Mouse (Mus musculus): ENCODE measurements around the gene Stt3b. TPM values are rescaled to one million over a fixed set of nuclear protein-coding genes. Genes with fewer than 3 reads are reported as not detected.

Gene Stt3b
- polyA plus RNA-seq, 1 experiment = 120 TPM

GRCm38 (mm10) chr9:115271556-115271955 lies 38.7 kb downstream of the Stt3b start:
- H3K36me3 ChIP-seq (ENCODE audit: control insufficient read depth, insufficient read depth, low read length, poor library complexity, severe bottlenecking) = peaks cover 15% of the 10 kb centered on the region

DNA sequence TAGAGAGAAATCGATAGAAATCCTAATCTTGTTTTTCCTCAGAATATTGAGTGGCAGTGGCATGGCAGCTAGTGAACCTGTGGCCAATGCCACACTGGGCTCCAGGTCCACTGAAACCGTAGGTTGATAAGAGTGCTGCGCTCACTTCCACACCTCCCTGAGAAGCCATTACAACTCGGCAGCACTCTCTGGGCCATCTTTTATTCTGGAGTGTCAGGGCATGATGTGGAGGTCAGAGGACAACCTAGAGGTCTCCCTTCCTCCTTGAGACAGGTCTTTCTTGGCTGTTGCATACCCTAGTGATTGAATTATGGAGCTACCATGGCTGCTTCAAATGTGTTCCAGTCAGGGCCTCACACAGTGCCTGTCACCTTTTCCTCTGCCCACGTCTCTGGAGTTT lies 48.3 kb downstream of the Stt3b start:
- Histone ChIP-seq H3K4me1 (ENCODE audit: control insufficient read depth, insufficient read depth, low read length) (no peaks in the 10 kb centered on the region), H3K9me3 (replicated peaks; ENCODE audit: control insufficient read depth, insufficient read depth, low read length, poor library complexity, severe bottlenecking) (no peaks in the 10 kb centered on the region), H3K27me3 (ENCODE audit: control insufficient read depth, insufficient read depth, low read length, poor library complexity, severe bottlenecking) (no peaks in the 10 kb centered on the region), H3K36me3 (ENCODE audit: control insufficient read depth, insufficient read depth, low read length, poor library complexity, severe bottlenecking) (peaks cover 15% of the 10 kb centered on the region), H3K4me3 (ENCODE audit: low read depth, low read length) (no peak overlapping the region), H3K9ac (ENCODE audit: low read depth, poor library complexity, severe bottlenecking) (no peak overlapping the region), H3K27ac (ENCODE audit: insufficient read depth, low read length) (no peak overlapping the region)
- TF ChIP-seq CTCF (IDR thresholded peaks at IDR 0.05; ENCODE audit: low read depth, low read length) = no peak
- TF ChIP-seq POLR2A (IDR thresholded peaks at IDR 0.05; ENCODE audit: insufficient read depth, low read length) = no peak
- no peak for TF ChIP-seq EP300 (IDR thresholded peaks at IDR 0.05; ENCODE audit: insufficient read depth, low read depth, low read length)

More at GRCm38 (mm10) chr9:115271556-115271955, 38.7 kb downstream of the Stt3b start:
- H3K9me3 ChIP-seq (replicated peaks; ENCODE audit: control insufficient read depth, insufficient read depth, low read length, poor library complexity, severe bottlenecking) = no peaks in the 10 kb centered on the region
- no peaks in the 10 kb centered on the region for H3K27me3 ChIP-seq (ENCODE audit: control insufficient read depth, insufficient read depth, low read length, poor library complexity, severe bottlenecking)
- H3K4me3 ChIP-seq (ENCODE audit: low read depth, low read length) = no peak overlapping the region
- TF ChIP-seq POLR2A (IDR thresholded peaks at IDR 0.05; ENCODE audit: insufficient read depth, low read length) (no peak), EP300 (IDR thresholded peaks at IDR 0.05; ENCODE audit: insufficient read depth, low read depth, low read length) (no peak), CTCF (IDR thresholded peaks at IDR 0.05; ENCODE audit: low read depth, low read length) (no peak)
- no peaks in the 10 kb centered on the region for H3K4me1 ChIP-seq (ENCODE audit: control insufficient read depth, insufficient read depth, low read length)
- no peak overlapping the region for H3K27ac ChIP-seq (ENCODE audit: insufficient read depth, low read length)
- H3K9ac ChIP-seq (ENCODE audit: low read depth, poor library complexity, severe bottlenecking) = no peak overlapping the region

GRCm38 (mm10) chr9:115261456-115261855 lies 48.8 kb downstream of the Stt3b start:
- Histone ChIP-seq H3K36me3 (ENCODE audit: control insufficient read depth, insufficient read depth, low read length, poor library complexity, severe bottlenecking) (peaks cover 17% of the 10 kb centered on the region), H3K27ac (ENCODE audit: insufficient read depth, low read length) (no peak overlapping the region), H3K27me3 (ENCODE audit: control insufficient read depth, insufficient read depth, low read length, poor library complexity, severe bottlenecking) (no peaks in the 10 kb centered on the region), H3K9me3 (replicated peaks; ENCODE audit: control insufficient read depth, insufficient read depth, low read length, poor library complexity, severe bottlenecking) (no peaks in the 10 kb centered on the region), H3K4me3 (ENCODE audit: low read depth, low read length) (no peak overlapping the region), H3K9ac (ENCODE audit: low read depth, poor library complexity, severe bottlenecking) (no peak overlapping the region), H3K4me1 (ENCODE audit: control insufficient read depth, insufficient read depth, low read length) (no peaks in the 10 kb centered on the region)
- TF ChIP-seq POLR2A (IDR thresholded peaks at IDR 0.05; ENCODE audit: insufficient read depth, low read length) (no peak), EP300 (IDR thresholded peaks at IDR 0.05; ENCODE audit: insufficient read depth, low read depth, low read length) (no peak), CTCF (IDR thresholded peaks at IDR 0.05; ENCODE audit: low read depth, low read length) (no peak)

- Histone ChIP-seq H3K9ac (ENCODE audit: low read depth, poor library complexity, severe bottlenecking) (no peak overlapping the region), H3K4me3 (ENCODE audit: low read depth, low read length) (no peak overlapping the region), H3K27ac (ENCODE audit: insufficient read depth, low read length) (no peak overlapping the region), H3K4me1 (ENCODE audit: control insufficient read depth, insufficient read depth, low read length) (no peaks in the 10 kb centered on the region), H3K9me3 (replicated peaks; ENCODE audit: control insufficient read depth, insufficient read depth, low read length, poor library complexity, severe bottlenecking) (no peaks in the 10 kb centered on the region), H3K36me3 (ENCODE audit: control insufficient read depth, insufficient read depth, low read length, poor library complexity, severe bottlenecking) (peaks cover 19% of the 10 kb centered on the region), H3K27me3 (ENCODE audit: control insufficient read depth, insufficient read depth, low read length, poor library complexity, severe bottlenecking) (no peaks in the 10 kb centered on the region)
- TF ChIP-seq POLR2A (IDR thresholded peaks at IDR 0.05; ENCODE audit: insufficient read depth, low read length) (no peak), EP300 (IDR thresholded peaks at IDR 0.05; ENCODE audit: insufficient read depth, low read depth, low read length) (no peak)
These were observed 49.8 kb downstream of the Stt3b start for GRCm38 (mm10) chr9:115260464-115260863.

GRCm38 (mm10) chr9:115259866-115260265 lies 50.4 kb downstream of the Stt3b start:
- peaks cover 21% of the 10 kb centered on the region for H3K36me3 ChIP-seq (ENCODE audit: control insufficient read depth, insufficient read depth, low read length, poor library complexity, severe bottlenecking)
- TF ChIP-seq EP300 (IDR thresholded peaks at IDR 0.05; ENCODE audit: insufficient read depth, low read depth, low read length) (no peak), CTCF (IDR thresholded peaks at IDR 0.05; ENCODE audit: low read depth, low read length) (no peak), POLR2A (IDR thresholded peaks at IDR 0.05; ENCODE audit: insufficient read depth, low read length) (no peak)

DNA sequence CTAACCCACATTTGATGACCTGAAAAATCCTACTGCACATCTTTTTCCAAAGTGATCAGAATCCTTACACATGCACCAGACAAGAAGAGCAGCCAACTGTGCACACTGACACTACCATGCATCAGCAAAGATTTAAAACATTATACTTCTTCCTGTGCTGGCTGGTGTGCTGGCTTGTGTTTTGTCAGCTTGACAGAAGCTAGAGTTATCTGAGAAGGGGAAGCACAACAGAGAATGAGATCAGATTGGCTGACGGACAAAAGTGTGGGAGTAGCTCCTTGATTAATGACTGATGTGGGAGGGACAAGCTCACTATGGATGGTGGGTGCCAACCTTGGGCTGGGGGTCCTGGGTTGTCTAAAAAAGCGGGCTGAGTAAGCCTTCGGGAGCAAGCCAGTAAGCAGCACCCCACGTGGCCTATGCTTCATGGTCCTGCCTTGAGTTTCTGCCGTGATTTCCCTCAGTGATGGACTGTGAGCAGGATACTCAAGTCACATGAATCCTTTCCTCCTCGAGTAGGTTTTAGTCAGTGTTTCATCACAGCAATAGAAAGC lies 52.4 kb downstream of the Stt3b start:
- TF ChIP-seq CTCF (IDR thresholded peaks at IDR 0.05; ENCODE audit: low read depth, low read length) = no peak
- no peak for TF ChIP-seq POLR2A (IDR thresholded peaks at IDR 0.05; ENCODE audit: insufficient read depth, low read length)
- TF ChIP-seq EP300 (IDR thresholded peaks at IDR 0.05; ENCODE audit: insufficient read depth, low read depth, low read length) = no peak
- H3K9ac ChIP-seq (ENCODE audit: low read depth, poor library complexity, severe bottlenecking) = no peak overlapping the region
- no peaks in the 10 kb centered on the region for H3K9me3 ChIP-seq (replicated peaks; ENCODE audit: control insufficient read depth, insufficient read depth, low read length, poor library complexity, severe bottlenecking)
- no peak overlapping the region for H3K27ac ChIP-seq (ENCODE audit: insufficient read depth, low read length)
- H3K4me1 ChIP-seq (ENCODE audit: control insufficient read depth, insufficient read depth, low read length) = no peaks in the 10 kb centered on the region
- peaks cover 32% of the 10 kb centered on the region for H3K36me3 ChIP-seq (ENCODE audit: control insufficient read depth, insufficient read depth, low read length, poor library complexity, severe bottlenecking)
- no peak overlapping the region for H3K4me3 ChIP-seq (ENCODE audit: low read depth, low read length)
- no peaks in the 10 kb centered on the region for H3K27me3 ChIP-seq (ENCODE audit: control insufficient read depth, insufficient read depth, low read length, poor library complexity, severe bottlenecking)

More at GRCm38 (mm10) chr9:115259866-115260265, 50.4 kb downstream of the Stt3b start:
- Histone ChIP-seq H3K9me3 (replicated peaks; ENCODE audit: control insufficient read depth, insufficient read depth, low read length, poor library complexity, severe bottlenecking) (no peaks in the 10 kb centered on the region), H3K9ac (ENCODE audit: low read depth, poor library complexity, severe bottlenecking) (no peak overlapping the region), H3K27me3 (ENCODE audit: control insufficient read depth, insufficient read depth, low read length, poor library complexity, severe bottlenecking) (no peaks in the 10 kb centered on the region), H3K27ac (ENCODE audit: insufficient read depth, low read length) (no peak overlapping the region), H3K4me1 (ENCODE audit: control insufficient read depth, insufficient read depth, low read length) (no peaks in the 10 kb centered on the region), H3K4me3 (ENCODE audit: low read depth, low read length) (no peak overlapping the region)

All from ES-Bruce4 (cell line).